Mouse (Mus musculus) heart, postnatal 0 days (tissue): Measurements from ENCODE around the gene Trib2. TPM values are rescaled to one million over a fixed set of nuclear protein-coding genes. Genes with fewer than 3 reads are reported as not detected.

ENCODE experiments used
- ATAC-seq: fragments of 200-750 bp; cut with Nextera tagmentation; 2 replicates; pipeline ENCODE4 v1.8.0; 2017; ENCODE audit warnings: low read depth, moderate number of reproducible peaks, moderate library complexity; ENCODE audit not compliant: insufficient read depth
- DNase-seq: peaks from one replicate; pipeline ENCODE4 v3.0.0-alpha.2; 2016; ENCODE audit warnings: low spot score
- H3K27ac ChIP-seq: fragments of 300-500 bp; sonication (generic); 2 replicates; pipeline ENCODE4 v1.5.1; 2014; ENCODE audit warnings: low read depth, mild to moderate bottlenecking
- H3K27me3 ChIP-seq: fragments of 300-500 bp; sonication (generic); 2 replicates; pipeline ENCODE4 v1.6.1; 2014; ENCODE audit warnings: low read length, mixed read lengths; ENCODE audit not compliant: control insufficient read depth, insufficient read depth
- H3K36me3 ChIP-seq: fragments of 300-500 bp; sonication (generic); replicated peaks from 2 replicates; pipeline ENCODE4 v1.6.1; 2014; ENCODE audit warnings: low read length, mixed read lengths; ENCODE audit not compliant: control insufficient read depth, insufficient read depth
- H3K4me1 ChIP-seq: fragments of 300-500 bp; sonication (generic); 2 replicates; pipeline ENCODE4 v1.6.1; 2014; ENCODE audit warnings: antibody characterized with exemption; ENCODE audit not compliant: control insufficient read depth, insufficient read depth
- H3K4me2 ChIP-seq: fragments of 300-500 bp; sonication (generic); 2 replicates; pipeline ENCODE4 v1.6.1; 2014; ENCODE audit warnings: low read depth, mild to moderate bottlenecking, low read length, moderate library complexity
- H3K4me3 ChIP-seq: fragments of 300-500 bp; sonication (generic); 2 replicates; pipeline ENCODE4 v1.5.1; 2014; ENCODE audit warnings: low read depth, low read length
- H3K9ac ChIP-seq: fragments of 300-500 bp; sonication (generic); replicated peaks from 2 replicates; pipeline ENCODE4 v1.6.1; 2014; ENCODE audit warnings: low read depth, low read length, mixed read lengths
- H3K9me3 ChIP-seq: fragments of 300-500 bp; sonication (generic); replicated peaks from 2 replicates; pipeline ENCODE4 v1.6.1; 2016; ENCODE audit warnings: low read length; ENCODE audit not compliant: control insufficient read depth
- CTCF ChIP-seq: IDR thresholded peaks from 2 replicates; pipeline ENCODE4 v1.5.1; 2016; ENCODE audit warnings: antibody characterized with exemption, control low read depth, low read depth
- EP300 ChIP-seq: IDR thresholded peaks from 2 replicates; pipeline ENCODE4 v1.6.1; 2016; ENCODE audit warnings: antibody characterized with exemption, low read depth
- WGBS: fragments of 180-500 bp; shearing (Covaris S2); extraction: QIAGEN DNeasy Blood & Tissue Kit; methylation state at CpG from one replicate; pipeline ENCODE4 v1.1.7; 2014; 5-methylcytosine and 5-hydroxymethylcytosine counted together
- microRNA-seq: library from miRNA; unstranded; fragments of <30 nt; microRNA quantifications from one replicate; pipeline ENCODE4, GENCODE M21; 2016
- polyA plus RNA-seq: library from polyadenylated mRNA; unstranded; fragments of >200 nt; fragmentation: Nextera tagmentation; extraction: Ambion mirVana; gene quantifications from 2 replicates; pipeline ENCODE4 v1.2.1, GENCODE M21; 2015
- total RNA-seq: library from RNA; depleted of rRNA; stranded (reverse); fragments of >200 nt; gene quantifications from 2 replicates; pipeline ENCODE4 v1.2.3, GENCODE M21; 2014; ENCODE audit warnings: low replicate concordance

Gene Trib2
- total and polyA plus RNA-seq, 2 experiments from 2014 or later = 57.1 to 91.1 TPM

DNA sequence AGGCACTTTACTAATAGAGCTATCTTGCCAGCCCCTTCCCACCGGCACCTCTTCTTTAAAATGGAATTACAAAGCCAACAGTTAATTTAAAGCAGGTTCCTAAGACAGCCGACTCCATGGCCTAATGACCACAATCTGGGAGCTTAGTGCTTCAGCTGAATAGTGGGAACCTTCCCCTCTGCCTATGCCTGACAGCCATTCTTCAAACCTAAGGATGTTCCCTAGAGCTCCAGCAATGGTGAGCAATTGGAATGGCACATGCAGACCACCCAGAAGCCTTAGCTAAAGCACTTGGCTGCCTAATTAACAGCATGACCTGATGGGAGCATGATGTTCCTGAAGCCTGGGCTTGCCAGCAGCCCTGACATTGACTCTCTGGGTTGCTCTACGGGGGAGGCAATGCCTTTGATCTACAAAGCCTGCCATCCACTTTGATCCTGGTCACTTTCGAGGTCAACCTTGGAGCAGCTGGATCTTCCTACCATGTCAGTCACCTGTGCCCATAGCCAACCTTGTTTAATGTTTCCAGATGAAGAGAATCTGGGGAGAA lies 67.0 kb downstream of the Trib2 start:
- Histone ChIP-seq H3K4me1 (no peaks in the 10 kb centered on the region), H3K27me3 (no peaks in the 10 kb centered on the region), H3K4me3 (no peak overlapping the region), H3K4me2 (no peak overlapping the region), H3K27ac (no peak overlapping the region), H3K9ac (no peak overlapping the region), H3K9me3 (no peaks in the 10 kb centered on the region), H3K36me3 (no peaks in the 10 kb centered on the region)
- WGBS = 54% methylated on average over 4 of the region's 4 CpGs
- TF ChIP-seq CTCF (no peak), EP300 (no peak)
- no peak for DNase-seq
- no peak for ATAC-seq

GRCm38 (mm10) chr12:15745752-15746151 lies 71.0 kb downstream of the Trib2 start:
- Histone ChIP-seq H3K9me3 (no peaks in the 10 kb centered on the region), H3K4me2 (no peak overlapping the region), H3K27me3 (no peaks in the 10 kb centered on the region), H3K9ac (no peak overlapping the region), H3K4me3 (no peak overlapping the region), H3K36me3 (no peaks in the 10 kb centered on the region), H3K4me1 (peaks cover 4% of the 10 kb centered on the region; the same call in 1 of the 2 replicates), H3K27ac (peak overlapping the region; percentile 25; the same call in 1 of the 2 replicates)
- DNase-seq (no peak), ATAC-seq (no peak)
- TF ChIP-seq EP300 (no peak), CTCF (no peak)
- WGBS = 53% methylated on average over 10 of the region's 10 CpGs

Small RNA genes within 50 kb of the gene (microRNA-seq; reads per million reads assigned to microRNA genes)
- gene Mir6387 = not detected
